Mouse (Mus musculus): Measurements from ENCODE around the gene Cdc20b.

Gene Cdc20b

DNA sequence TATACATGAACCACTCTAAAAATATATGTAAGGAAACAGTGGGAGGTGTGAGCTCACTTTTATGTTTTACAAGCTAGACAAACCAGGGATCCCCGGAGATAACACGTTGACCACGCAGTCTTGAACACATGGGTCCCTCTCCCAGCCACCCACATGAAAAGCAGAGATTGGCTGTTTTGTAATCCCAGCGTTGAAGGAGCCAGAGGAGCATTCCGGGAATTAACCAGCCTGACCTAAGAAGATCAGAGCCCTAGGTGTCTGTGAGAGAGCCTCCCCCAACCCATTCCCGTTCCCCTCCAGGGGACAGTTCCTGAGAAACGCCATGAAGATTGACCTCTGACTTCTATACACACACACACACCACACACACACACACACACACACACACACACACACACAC is 3.6 kb upstream of the Cdc20b start:
- DNase-seq, result no peak

DNA sequence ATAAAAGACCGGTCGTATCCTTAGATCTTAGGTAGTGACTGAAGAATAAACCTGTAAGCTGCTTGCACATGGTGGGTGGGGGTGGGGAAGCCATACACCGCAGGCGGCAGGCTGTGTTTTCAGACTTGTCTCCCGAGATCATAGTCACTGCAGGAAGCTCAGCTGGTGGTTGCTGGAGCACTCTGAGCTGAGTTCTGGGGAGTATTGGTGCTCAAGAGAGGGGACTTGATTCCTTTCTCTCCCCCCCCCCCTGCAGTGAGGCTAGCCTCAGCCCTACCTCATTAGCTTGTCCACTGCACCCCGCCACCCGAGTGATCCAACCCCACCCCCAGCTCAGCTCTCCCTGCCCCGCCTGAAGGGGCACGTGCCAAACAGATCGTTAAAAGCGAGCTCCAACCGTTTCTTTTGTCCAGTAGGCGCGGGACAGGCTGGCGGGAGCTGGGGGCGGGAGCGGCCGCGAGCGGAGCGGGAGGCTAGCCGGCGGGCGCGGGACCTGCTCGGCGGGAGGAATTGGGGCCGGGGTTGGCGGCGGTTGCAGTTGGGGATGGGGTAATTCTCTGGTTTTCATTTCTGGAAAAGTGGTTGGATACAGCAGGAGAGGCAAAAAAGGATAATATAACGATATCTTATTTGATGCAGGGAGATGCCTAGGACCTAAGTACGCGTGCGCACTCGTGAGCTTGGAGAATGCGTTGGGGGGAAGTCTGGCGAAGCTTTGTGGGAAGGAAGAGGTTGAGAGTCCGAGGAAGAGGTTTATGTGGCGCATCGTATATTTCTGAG is 2.9 kb upstream of the Cdc20b start:
- DNase-seq, result peak; percentile 63

DNA sequence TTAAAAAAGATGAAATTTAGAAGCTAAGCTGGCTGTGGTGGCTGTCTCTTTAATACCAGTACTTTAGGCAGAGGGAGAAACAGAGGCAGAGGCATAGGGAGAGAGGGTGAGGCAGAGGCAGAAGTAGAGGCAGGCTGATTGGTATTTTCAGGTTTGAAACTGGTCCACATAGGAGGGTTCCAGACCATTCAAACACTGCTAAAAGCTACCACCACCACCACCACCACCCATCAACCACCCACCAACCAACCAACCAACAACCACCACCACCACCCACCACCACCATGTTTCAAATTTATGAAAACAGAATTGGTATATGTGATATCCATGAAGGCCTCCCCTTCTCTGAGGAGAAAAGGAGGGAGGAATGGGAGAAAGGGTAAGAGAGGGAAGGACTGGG is 2.1 kb upstream of the Cdc20b start:
- no peak for DNase-seq

DNA sequence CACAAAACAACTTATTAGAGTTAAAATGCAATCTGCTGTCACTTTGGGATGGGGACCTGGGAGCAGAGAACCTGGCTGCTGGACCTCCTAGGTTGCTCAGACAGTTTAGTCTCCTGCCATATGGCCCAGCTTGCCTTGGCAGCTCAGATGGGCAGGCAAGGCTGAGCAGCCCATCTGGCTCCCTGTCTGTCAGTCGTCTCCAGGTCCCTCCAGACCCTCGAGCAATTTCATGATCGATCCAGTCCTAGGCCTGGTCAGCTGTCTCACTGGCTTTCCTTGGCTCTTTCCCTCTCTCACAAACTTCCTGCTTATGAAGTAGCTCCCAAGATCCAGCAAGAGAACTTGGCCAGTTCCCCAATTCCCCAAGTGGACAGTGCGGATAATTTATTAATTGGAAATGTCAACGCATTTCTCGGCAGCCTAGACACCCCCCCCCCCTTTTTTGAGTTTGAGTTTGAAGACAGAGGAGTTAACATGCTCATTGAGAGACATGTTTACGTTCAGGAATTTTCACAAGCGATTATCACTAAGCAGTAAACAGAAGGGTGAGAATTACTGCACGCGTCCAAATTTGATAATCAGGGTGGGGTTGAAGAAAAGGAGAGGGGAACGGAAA is 532 bp upstream of the Cdc20b start:
- no peak for DNase-seq

DNA sequence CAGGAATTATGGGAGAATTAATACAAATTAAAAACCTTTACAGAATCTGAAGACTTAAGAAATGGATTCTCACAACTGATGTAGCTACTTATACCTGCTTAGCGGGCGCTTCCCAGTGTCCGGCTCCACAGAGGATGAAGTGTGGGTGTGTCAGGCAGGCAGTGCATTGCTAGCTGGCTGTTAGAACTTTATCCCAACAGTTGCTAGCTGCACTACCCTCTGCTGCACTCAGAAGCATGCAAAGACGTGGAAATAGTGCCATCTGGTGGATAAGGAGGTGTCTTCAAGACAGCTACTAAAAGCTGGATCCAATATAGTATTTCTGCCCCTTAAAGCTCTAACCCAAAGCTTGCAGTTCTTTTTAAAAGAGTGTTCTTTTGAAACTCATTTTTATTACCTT is 941 bp downstream of the Cdc20b start:
- peak; percentile 67 for DNase-seq

DNA sequence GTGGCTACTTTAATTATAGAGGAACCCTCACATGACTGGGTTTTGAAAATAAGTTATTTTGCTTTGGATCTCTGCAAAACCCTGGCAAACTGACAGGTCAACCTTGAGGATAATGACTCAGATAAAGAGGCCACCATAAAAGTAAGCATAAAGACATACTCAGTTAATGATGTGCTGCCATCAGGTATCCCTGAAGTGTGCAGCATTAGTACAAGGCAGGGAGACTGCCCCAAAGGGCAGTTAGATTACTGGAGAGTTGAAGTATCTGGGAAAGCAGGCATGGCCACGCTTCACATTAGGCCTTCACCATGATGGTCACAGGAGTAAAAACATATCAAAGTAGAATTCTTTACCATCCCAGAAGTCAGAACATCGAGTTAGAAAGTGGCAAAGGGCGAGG is 10.0 kb downstream of the Cdc20b start:
- no peak for DNase-seq

DNA sequence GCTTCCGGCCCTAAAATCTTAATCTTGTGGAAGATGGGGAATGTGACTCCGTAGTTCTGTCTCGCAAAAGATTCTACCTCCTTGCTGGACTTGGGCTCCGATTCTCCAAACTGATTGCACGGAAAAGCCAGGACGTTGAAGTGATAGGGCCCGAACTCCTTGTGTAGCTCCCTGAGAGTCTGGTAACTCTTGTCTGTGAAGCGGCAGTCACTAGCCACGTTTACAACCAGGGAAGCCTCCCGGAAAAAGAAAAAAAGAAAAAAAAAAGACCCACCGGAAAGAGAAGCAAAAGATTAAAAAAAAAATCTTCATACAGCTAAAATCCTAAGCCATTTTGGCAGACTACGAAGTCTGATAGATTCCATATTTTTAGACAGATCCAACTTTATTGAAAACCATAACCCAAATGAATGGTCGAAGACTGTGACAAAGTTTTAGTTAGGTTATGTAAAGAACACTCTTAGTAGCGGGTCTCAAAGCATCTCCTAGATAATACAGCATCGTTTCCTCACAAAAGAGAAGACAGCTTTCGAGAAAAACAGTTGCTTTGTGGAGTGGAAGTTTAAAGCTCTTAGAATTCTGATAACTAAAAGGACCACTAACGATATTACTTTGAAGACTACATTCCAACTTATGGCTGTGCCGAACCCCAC is 10.7 kb downstream of the Cdc20b start:
- DNase-seq, result no peak

DNA sequence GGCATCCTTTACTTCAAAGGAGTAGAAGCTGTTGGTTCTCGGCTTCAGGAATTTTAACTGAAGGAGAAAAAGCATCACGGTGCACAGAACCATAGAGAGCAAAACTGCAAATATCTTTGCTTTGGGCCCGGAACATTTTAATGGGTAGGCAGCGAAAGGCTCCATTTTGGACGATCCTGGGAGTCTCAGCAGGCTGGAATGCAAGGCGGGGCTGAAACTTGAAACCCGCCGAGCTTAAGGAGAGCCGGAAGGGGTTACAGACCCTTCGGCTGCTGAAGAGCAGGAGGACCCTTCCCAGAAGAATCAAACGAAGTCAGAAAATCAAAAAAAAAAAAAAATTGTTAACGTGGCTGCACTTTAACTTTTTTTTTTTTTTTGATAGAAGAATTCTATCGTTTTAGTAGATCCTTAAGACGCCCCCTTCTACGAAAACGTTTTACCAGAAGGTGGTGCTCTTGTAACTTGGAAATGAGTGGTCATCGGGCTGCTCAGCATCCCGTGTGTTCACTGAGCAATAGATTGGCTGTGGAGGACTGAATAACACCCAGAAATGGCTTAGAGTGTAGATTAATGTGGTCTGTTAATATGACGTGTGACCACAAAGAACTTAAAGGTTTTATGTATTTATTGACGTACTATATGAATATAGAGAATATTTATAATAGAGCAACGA is 11.4 kb downstream of the Cdc20b start, which contains the start of gene Gpx8:
Gene Gpx8 (minus strand): TSS at position 200 of the 673 bp plus-strand sequence.
- peak; percentile 41 for DNase-seq

DNA sequence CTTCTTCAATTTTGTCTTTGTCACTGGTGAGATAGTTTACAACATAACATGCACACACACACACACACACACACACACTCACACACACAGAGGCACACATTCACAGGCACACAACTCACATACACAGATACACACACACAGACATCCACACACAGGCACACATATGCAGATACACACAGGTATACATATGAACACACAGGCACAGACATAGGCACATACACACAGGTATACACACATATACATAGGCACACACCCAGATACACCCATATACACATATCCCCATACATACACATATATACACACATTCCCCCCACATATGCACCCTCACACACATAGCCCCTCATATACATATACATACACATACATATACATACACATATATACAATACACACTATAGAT is 12.1 kb downstream of the Cdc20b start:
- DNase-seq, result no peak

DNA sequence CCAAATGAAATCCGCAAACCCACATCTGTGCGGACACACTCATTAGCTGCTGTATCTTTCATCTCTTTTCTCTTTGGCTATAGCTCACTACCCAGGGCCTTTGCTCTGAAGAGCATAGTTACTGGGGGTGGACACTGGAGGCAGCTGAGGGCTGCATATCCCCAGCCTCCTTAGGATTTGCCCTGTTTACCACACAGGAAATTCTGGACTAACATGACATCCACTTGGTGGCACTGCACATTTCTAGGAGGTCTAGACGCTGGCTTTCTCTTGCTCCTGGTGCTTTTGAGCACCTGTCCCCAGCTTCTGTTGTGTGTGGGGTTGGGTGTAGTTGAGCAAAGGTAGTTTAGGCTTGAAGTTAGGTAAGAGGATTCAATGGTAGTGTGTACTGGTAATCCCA is 12.7 kb downstream of the Cdc20b start:
- no peak for DNase-seq

DNA sequence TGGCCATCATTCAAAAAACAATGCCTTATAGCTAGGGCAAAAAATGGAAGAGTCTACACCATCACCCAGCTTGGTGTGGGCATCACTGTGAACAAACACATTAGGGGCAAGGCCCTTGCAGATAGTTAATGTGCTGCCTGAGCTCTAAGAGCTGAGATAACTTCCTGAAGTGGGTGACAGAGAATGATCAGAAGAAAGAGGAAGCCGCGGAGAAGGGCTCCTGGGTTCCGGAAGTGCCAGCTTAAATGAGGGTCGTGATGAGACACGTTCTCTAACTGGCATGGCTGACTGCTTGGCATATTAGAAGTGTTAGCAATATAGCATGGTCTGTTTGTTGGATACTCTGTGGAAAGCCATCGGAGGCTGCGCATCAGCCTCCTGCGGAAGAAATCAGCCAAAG is 19.3 kb downstream of the Cdc20b start:
- DNase-seq, result peak; percentile 42

DNA sequence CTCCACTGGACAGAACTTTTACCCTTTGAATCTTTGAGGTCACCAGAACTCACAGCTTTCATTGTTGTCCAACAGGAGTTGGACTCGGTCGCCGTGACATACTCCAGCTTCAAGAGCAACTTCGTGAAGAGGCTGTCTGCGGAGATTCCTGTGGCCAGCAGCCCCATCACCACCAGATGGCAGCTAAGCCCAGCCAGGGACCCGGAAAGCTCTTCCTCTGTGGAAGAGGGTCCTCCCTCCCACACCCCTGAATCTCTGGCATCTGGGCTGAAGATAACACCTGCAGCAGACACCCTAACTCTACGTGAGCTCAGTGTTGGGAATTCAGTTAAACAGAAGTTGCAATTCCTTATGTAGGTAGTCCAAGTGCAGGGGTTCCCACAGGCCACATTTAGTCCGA is 20.9 kb downstream of the Cdc20b start:
- DNase-seq, result peak; percentile 34

DNA sequence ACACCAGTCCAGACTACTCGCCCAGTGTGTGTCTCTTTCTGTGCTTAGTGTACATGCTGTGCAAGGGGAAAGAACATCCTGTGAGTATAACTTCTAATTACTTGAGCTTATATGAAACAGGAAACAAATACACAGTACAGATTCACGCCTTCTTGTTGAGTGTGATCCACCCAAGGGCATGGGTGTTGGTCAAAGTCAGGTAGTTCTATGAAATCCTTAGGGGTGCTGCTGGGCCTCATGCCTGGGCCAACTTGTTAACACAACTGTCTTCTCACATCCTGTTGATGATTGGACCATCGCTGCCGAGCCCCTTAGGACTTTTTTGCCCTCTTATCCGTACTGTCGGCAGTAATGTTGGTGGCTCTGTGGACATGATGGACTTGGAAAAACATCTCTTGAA is 26.8 kb downstream of the Cdc20b start:
- no peak for DNase-seq

DNA sequence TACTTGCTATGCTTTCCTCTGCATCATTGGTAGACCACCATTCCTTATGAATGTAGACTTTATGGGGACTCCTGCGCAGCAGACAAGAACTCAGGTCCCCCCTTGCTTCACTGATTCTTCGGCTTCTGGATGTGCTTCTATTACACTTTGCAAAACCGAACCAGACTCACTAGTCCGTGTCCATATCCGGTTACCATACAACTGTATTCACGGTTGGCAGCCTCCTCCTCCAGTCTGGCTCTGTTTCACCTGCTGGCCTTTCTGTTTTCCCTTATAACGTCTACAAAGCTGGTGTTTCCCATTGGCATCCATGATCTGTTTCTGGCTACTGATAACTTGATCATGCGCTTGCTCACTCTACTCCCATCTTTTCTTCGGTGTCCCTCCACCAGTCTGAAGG is 29.6 kb downstream of the Cdc20b start:
- no peak for DNase-seq

DNA sequence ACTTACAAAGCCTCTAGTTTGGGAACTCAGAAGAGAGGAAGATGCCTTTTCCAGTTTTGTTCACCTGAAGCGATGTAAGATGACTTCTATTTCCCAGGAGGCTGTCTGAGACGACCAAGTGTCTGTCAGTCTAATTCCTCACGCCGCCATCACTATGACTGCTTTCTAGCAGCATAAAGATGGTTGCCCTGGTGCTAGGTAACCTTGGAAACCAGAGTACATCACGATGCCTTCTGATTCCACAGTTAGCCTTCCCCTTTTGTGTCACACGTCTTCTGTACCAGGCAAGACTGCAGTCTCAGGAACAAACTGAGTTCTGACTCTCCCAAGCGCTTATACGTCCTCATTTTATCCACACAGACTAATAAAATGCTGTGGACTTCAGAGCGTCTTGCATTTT is 44.1 kb downstream of the Cdc20b start:
- DNase-seq, result no peak

DNA sequence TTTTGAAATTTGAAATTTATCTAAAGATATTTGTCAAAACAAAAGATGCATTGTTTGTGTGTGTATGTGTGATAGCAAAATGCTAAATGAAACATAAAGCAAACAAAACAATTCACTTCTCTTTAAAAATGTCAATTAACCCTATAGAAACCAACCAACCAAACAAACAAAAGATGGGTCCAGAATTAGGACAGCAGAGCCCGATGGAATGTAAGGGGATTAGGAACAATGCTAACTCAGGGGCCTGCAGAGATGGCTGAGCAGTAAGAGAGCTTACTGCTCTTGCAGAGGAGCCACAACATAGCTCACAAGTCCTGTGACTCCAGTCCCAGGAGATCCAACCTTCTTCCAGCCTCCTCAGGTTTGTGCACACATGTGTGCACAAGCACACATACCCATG is 47.2 kb downstream of the Cdc20b start:
- DNase-seq, result no peak

DNA sequence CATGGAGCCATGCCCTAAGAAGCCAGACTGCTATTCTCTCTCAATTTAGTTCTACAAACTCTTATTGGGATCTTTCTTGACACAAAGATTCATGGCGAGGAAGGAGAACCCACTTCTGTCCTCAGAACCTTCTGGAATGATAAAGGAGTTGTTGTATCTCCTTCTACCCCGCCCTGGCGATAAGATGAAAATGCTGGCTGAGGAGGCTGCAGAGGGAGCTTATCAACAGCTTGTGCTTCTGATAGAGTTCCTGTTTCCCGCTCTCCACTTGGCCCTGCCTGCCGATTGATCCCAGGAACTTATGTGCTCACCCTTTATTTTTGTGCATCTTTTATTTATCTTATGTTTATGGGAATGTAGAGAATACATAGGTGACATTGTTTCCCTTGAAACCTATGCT is 49.8 kb downstream of the Cdc20b start:
- DNase-seq, result no peak

DNA sequence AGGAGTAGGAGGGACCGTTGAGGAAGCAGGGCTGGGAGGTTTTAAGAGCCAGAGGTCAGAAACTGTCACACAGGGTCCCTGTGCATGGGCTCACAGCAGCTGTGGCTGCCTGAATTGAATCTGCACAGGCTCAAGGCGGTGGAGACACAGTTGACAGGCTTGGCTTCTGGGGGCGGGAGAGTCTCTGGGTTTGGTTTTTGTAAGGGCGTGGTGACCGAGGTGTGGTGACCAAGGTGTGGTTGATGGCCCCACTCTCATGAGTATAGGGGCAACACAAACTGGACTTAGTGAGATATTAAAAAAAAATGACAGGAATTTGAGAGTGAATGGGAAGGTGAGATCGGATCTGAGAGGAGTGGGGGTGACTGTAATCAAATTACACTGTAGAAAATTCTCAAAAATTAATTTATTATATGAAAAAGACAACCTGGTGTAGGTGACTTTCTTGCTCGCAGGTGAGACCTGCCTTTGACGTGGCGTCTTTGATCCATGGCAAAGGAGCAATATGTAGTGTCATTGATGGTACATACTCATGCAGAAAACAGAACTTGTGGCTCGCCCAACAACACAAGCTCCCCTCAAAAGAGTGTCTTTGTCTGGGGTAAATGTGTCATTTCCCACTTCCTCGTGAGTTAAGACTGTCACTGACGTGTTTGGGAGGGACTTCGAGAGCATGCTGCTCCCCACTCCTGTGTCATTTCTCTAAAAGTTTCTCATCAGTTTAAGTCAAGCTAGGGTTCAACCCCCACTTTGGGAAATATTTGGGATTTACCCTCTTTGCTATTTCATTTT is 52.5 kb downstream of the Cdc20b start:
- DNase-seq, result no peak

DNA sequence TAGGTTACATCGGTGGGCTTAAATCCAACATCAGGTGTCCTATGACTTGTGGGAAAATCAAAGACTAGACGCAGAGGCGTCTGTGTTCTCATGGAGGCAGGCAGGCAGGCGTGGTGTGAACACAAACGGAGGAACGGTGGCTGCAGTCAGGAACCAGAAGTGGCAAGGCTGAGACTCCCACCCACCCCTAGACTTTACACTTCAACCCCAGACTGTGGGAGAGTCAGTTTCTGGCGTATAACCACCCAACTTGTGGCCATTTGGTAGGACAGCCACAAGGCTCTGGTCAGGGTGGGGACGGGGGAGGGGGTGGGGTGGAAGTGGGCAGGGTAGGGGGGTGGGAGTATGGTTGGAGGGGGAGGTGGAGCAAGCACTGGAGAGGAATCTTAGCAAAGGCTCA is 55.6 kb downstream of the Cdc20b start:
- DNase-seq, result no peak

DNA sequence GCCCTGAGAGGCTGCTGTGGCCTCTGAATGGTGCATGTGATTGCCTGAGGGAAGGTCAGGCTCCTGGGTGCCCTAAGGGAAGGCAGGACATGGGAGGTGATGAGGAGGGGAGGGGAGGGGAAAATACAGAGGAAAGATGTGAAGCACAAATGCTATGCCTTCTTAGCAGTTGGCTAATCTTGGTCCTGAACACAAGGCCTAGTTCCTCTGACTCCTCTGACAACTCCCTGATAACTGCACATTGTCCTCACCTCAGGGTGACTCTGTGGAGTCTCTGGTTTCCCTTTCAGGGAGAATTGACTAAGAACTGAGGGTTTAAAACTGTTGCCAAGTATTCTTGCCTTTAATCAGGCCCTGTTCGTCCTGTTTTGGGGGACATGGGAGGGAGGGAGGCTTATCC is 59.7 kb downstream of the Cdc20b start:
- no peak for DNase-seq

DNA sequence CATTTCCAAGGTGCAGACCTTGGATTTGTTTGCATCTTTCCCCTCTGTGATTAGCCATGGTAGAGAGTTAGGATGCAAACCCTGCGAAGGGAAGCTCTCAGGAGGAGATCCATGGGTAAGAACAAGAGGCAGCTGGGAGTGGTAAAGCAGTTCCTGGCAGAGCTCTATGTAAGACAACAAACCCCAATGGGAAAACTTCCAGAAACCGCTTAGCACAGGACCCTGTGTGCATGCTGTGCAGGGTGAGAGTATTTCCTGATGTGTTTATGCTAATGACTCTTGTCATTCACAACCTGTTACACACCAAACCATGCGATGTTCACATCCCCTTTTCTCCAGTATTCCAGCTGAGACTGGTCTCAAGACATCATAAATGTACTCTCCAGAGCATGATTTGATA is 62.1 kb downstream of the Cdc20b start:
- DNase-seq, result no peak

DNA sequence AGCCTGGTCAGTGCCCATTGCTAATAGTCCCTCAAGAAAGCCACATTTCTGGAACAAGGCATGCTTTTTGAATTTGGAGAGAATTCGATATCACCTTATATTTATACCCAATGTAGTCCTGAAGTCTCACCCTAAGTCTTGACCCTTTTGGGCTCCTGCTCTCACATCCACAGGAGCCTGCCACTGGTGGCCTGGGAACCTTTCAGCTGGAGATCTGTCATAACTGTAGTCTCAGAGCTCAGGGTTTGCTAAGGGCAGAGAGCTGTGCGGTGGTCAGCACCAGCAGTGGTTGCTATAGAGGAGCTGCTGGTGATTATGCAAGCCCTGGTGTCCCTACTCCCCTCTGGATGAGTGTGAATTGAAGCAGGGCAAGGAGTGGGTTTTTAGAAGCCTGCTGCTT is 63.5 kb downstream of the Cdc20b start:
- no peak for DNase-seq

DNA sequence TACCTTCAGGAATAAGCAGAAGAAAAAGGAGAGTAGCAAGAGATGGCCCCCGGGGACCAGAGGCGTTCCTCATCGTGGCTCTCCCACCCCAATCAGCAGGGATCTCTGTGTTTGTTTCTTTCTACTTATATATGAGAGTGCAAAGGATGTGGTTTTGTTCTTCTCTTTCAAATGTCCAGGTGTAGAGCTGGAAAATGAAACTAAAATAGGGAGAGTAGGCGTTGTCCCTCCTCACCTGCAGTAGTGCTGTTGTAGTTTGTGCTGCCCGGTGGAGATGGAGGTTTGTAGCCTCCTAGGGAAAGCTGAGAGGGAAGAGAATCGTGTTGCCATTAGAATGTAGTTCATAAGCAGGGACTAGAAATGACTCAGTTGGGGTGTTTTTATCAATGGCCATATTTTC is 66.0 kb downstream of the Cdc20b start, which contains the start of gene Gzma:
Gene Gzma (minus strand): TSS at position 103 of the 400 bp plus-strand sequence.
- peak; percentile 50 for DNase-seq
